Mouse (Mus musculus) spleen, adult 2 months (tissue): Measurements from ENCODE around the gene Tpmt.

Source experiments
- CTCF ChIP-seq: fragments of 200-500 bp; IDR thresholded peaks from 2 replicates; pipeline ENCODE4 v1.5.1; 2011; ENCODE audit warnings: mild to moderate bottlenecking, inconsistent platforms; ENCODE audit not compliant: insufficient read depth, insufficient read length, insufficient replicate concordance; ENCODE audit errors: extremely low read depth
- POLR2A ChIP-seq: fragments of 200-500 bp; IDR thresholded peaks from 2 replicates; pipeline ENCODE4 v1.6.1; 2011; ENCODE audit warnings: low read depth, low read length, inconsistent platforms

- TF ChIP-seq POLR2A, result no peak
- TF ChIP-seq CTCF, result no peak
Observed at GRCm38 (mm10) chr13:46990376-46991011, 54.0 kb downstream of the Tpmt start.
